ENCODE assay signal across 13 mouse cellular contexts in the genomic region with DNA sequence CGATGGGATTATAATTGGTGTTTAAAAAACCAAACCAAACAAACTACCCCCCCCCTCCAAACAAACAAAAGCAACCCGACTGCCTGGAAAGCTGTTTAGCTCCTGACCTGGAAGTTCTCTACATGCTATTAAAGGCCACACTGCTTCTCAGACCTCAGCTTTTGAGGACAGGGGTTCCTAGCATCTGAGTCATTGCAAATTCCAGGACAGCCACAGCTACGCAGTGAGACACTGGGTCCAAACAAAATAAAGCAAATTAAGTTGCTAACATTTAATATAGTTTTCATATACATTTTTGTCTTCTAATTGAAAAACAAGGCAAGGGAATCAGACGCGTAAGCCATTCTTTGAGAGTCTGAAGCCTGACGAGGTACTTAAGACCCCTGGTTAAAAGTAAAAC.
"Had no signal": no experiment of that assay in that cellular context is flagged by ENCODE, and none has a peak within 500 bp of the region (broad histone marks: within the 10 kb centered on the region; RNA-seq: fewer than 3 reads in every experiment).

No protein-coding gene starts in this region.

- H3K36me3 ChIP-seq: neural tube, embryonic 15.5 days had no signal

- H3K4me1 ChIP-seq: neural tube, embryonic 15.5 days had no signal

- H3K27me3 ChIP-seq: kidney, embryonic 15.5 days; midbrain, embryonic 13.5 days; neural tube, embryonic 15.5 days had no signal

- ATAC-seq: intestine, embryonic 16.5 days had no signal

- DNase-seq: kidney, adult 2 months; kidney, postnatal 14 days; layer of hippocampus, postnatal 36 days; lung, embryonic 14.5 days; lung, postnatal 10 days; right cerebral cortex, adult 18-20 months; right cerebral cortex, postnatal 25 days; thymus, postnatal 4 days had no signal

- H3K9me3 ChIP-seq: kidney, embryonic 15.5 days; midbrain, embryonic 13.5 days; neural tube, embryonic 15.5 days had no signal

- H3K9ac ChIP-seq: kidney, embryonic 15.5 days; lung, embryonic 14.5 days; midbrain, embryonic 13.5 days; neural tube, embryonic 15.5 days had no signal

- H3K4me2 ChIP-seq: kidney, embryonic 15.5 days; lung, embryonic 14.5 days; midbrain, embryonic 13.5 days; neural tube, embryonic 15.5 days had no signal

- H3K27ac ChIP-seq: kidney, embryonic 15.5 days; macrophage; midbrain, embryonic 13.5 days; neural tube, embryonic 15.5 days had no signal

- H3K4me3 ChIP-seq: kidney, embryonic 15.5 days; midbrain, embryonic 13.5 days; neural tube, embryonic 15.5 days had no signal
